Mouse (Mus musculus): ENCODE measurements around the gene Glipr1. TPM values are rescaled to one million over a fixed set of nuclear protein-coding genes. Genes with fewer than 3 reads are reported as not detected.
A peak's percentile ranks its signal among the peaks of the same experiment; 100 is the strongest.

The Glipr1 gene
- polyA plus RNA-seq, 1 experiment from 2014 or later: 1.6 TPM

- Histone ChIP-seq H3K9me3 (no peaks in the 10 kb centered on the region), H3K27ac (0 out of 2 replicates have a peak overlapping the region, but pooled peaks have one; percentile 47), H3K4me1 (peaks cover 6% of the 10 kb centered on the region), H3K27me3 (ENCODE audit: insufficient read depth, poor library complexity, severe bottlenecking) (no peaks in the 10 kb centered on the region), H3K4me3 (no peak overlapping the region), H3K36me3 (no peaks in the 10 kb centered on the region)
- no peak for DNase-seq (ENCODE audit: low spot score)
- 51% methylated on average over 10 of the region's 10 CpGs for WGBS
These were observed 45.0 kb downstream of the Glipr1 start for GRCm38 (mm10) chr10:111957271-111958045.

DNA sequence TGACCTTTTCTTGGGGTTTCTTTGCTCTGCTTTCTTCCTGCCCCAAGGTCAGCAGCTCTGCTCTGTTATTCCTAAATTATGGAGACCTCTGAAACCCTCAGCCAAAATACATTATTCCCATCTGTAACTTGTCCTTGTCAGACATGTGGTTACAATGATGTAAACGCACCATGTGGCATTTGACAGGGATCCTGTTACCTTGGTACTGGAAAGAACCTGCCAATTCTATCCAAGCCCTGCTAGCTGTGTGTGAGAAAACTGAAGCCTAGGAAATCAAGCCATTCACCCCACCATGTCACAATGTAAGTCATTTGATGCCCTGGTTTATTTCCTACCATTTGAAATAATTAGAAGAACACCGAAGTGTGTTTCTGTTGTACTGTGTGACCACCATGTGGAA lies 46.6 kb downstream of the Glipr1 start:
- Histone ChIP-seq H3K4me1 (peaks cover 6% of the 10 kb centered on the region), H3K27ac (no peak overlapping the region), H3K36me3 (no peaks in the 10 kb centered on the region), H3K4me3 (no peak overlapping the region), H3K9me3 (no peaks in the 10 kb centered on the region), H3K27me3 (ENCODE audit: insufficient read depth, poor library complexity, severe bottlenecking) (no peaks in the 10 kb centered on the region)
- peak; percentile 24 for DNase-seq (ENCODE audit: low spot score)
- WGBS: 84% methylated on average over 2 of the region's 2 CpGs

GRCm38 (mm10) chr10:111949008-111949407 lies 53.4 kb downstream of the Glipr1 start:
- H3K9me3 ChIP-seq: no peaks in the 10 kb centered on the region
- no peak overlapping the region for H3K27ac ChIP-seq
- H3K36me3 ChIP-seq: no peaks in the 10 kb centered on the region
- no peak overlapping the region for H3K4me3 ChIP-seq
- H3K4me1 ChIP-seq: no peaks in the 10 kb centered on the region
- WGBS: 70% methylated on average over 4 of the region's 4 CpGs
- no peaks in the 10 kb centered on the region for H3K27me3 ChIP-seq (ENCODE audit: insufficient read depth, poor library complexity, severe bottlenecking)
- no peak for DNase-seq (ENCODE audit: low spot score)

DNA sequence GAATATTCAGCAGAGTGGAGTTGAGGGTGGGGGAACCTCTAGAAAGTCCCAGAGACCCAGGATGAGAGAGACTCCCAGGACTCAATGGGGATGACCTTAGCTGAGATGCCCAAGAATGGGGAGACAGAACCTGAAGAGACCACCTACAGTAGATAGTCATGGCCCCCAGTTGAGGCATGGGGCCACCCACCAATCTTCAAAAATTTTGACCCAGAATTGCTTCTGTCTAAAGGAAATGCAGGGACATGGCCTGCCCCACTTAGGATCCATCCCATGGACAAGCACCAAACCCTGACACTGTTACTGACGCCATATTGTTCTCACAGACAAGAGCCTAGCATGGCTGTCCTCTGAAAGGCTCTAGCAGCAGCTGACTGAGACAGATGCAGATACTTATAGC lies 54.4 kb downstream of the Glipr1 start:
- Histone ChIP-seq H3K27me3 (ENCODE audit: insufficient read depth, poor library complexity, severe bottlenecking) (no peaks in the 10 kb centered on the region), H3K4me3 (no peak overlapping the region), H3K4me1 (no peaks in the 10 kb centered on the region), H3K9me3 (no peaks in the 10 kb centered on the region), H3K36me3 (no peaks in the 10 kb centered on the region), H3K27ac (no peak overlapping the region)
- DNase-seq (ENCODE audit: low spot score): no peak
- WGBS: 93% methylated on average over 1 of the region's 1 CpGs

DNA sequence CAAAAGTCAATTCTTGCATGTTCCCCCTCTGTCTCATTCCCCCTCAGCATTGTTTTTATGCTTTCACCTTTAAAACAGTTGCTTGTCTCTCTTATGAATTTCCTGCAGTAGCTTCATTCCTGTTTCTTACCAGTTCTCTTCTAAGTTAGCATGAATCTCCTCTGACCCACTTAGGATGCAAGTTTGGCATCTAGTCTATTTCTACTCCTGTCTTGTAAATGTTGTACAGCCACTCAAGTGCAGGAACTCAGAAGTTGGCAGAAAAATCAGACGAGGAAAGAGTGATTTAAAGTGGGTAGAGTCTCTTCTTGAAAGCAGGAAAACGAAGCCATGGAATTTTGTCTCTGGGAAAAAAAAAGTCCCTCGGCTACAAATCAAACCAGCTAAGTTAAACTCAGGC lies 56.9 kb downstream of the Glipr1 start:
- Histone ChIP-seq H3K4me1 (no peaks in the 10 kb centered on the region), H3K9me3 (no peaks in the 10 kb centered on the region)

DNA sequence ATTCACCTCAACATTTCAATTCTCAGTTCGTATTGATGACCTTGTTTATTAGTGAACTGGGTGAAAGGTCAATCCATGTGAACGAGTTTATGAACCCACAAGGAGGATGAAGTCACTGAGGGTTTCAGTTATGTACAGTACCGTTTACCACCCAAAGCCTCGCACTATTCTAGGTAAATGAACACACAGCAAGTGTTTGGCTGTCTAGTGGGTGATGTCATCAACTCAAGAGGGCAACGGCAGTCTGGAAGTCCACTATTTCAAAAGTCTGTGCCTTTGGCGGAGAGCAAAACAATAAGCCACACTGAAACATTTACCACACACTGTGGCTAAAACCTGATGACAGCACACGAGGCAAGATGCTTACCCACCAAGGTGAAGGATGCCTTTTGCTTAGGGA lies 59.4 kb downstream of the Glipr1 start:
- WGBS: 73% methylated on average over 7 of the region's 7 CpGs

More for the DNA sequence above, 56.9 kb downstream of the Glipr1 start:
- no peak for DNase-seq (ENCODE audit: low spot score)
- Histone ChIP-seq H3K27ac (no peak overlapping the region), H3K36me3 (no peaks in the 10 kb centered on the region), H3K27me3 (ENCODE audit: insufficient read depth, poor library complexity, severe bottlenecking) (no peaks in the 10 kb centered on the region), H3K4me3 (no peak overlapping the region)
- WGBS: 64% methylated on average over 3 of the region's 3 CpGs

GRCm38 (mm10) chr10:111937146-111937534 lies 65.3 kb downstream of the Glipr1 start:
- Histone ChIP-seq H3K4me3 (no peak overlapping the region), H3K9me3 (no peaks in the 10 kb centered on the region), H3K27me3 (ENCODE audit: insufficient read depth, poor library complexity, severe bottlenecking) (no peaks in the 10 kb centered on the region), H3K4me1 (peaks cover 28% of the 10 kb centered on the region), H3K36me3 (no peaks in the 10 kb centered on the region), H3K27ac (0 out of 2 replicates have a peak overlapping the region, but pooled peaks have one; percentile 25)
- DNase-seq (ENCODE audit: low spot score): peak; percentile 6
- WGBS: 60% methylated on average over 5 of the region's 5 CpGs

More for the DNA sequence above, 59.4 kb downstream of the Glipr1 start:
- Histone ChIP-seq H3K9me3 (no peaks in the 10 kb centered on the region), H3K4me3 (no peak overlapping the region), H3K4me1 (no peaks in the 10 kb centered on the region), H3K27ac (no peak overlapping the region), H3K27me3 (ENCODE audit: insufficient read depth, poor library complexity, severe bottlenecking) (no peaks in the 10 kb centered on the region), H3K36me3 (no peaks in the 10 kb centered on the region)
- peak; percentile 28 for DNase-seq (ENCODE audit: low spot score)

- Histone ChIP-seq H3K4me3 (0 out of 2 replicates have a peak overlapping the region, but pooled peaks have one; percentile 16), H3K27me3 (ENCODE audit: insufficient read depth, poor library complexity, severe bottlenecking) (no peaks in the 10 kb centered on the region), H3K27ac (peak overlapping the region; percentile 25; the same call in 1 of the 2 replicates), H3K9me3 (no peaks in the 10 kb centered on the region), H3K36me3 (no peaks in the 10 kb centered on the region), H3K4me1 (peaks cover 29% of the 10 kb centered on the region)
- WGBS: 17% methylated on average over 13 of the region's 13 CpGs
- peak; percentile 70 for DNase-seq (ENCODE audit: low spot score)
These were observed 65.8 kb downstream of the Glipr1 start for GRCm38 (mm10) chr10:111936491-111937145.

GRCm38 (mm10) chr10:111936021-111936420 lies 66.4 kb downstream of the Glipr1 start:
- Histone ChIP-seq H3K4me1 (peaks cover 29% of the 10 kb centered on the region), H3K27me3 (ENCODE audit: insufficient read depth, poor library complexity, severe bottlenecking) (no peaks in the 10 kb centered on the region), H3K27ac (0 out of 2 replicates have a peak overlapping the region, but pooled peaks have one; percentile 25), H3K9me3 (no peaks in the 10 kb centered on the region), H3K4me3 (no peak overlapping the region), H3K36me3 (no peaks in the 10 kb centered on the region)
- WGBS: 80% methylated on average over 4 of the region's 4 CpGs
- DNase-seq (ENCODE audit: low spot score): no peak

Other genes starting within 250 kb of the Glipr1 start
- 34.9 and 41.0 TPM in 2 replicates for gene Krr1, start 30.0 kb downstream of the Glipr1 start, polyA plus RNA-seq (2016; fragmentation: Nextera tagmentation; extraction: Ambion mirVana)
- not detected in 2 replicates for gene Glipr1l1, start 57.6 kb upstream of the Glipr1 start, polyA plus RNA-seq (2016; fragmentation: Nextera tagmentation; extraction: Ambion mirVana)
- gene Glipr1l2, start 80.7 kb upstream of the Glipr1 start, polyA plus RNA-seq (2016; fragmentation: Nextera tagmentation; extraction: Ambion mirVana): not detected in 2 replicates
- not detected in 2 replicates for gene Glipr1l3, start 157.7 kb upstream of the Glipr1 start, polyA plus RNA-seq (2016; fragmentation: Nextera tagmentation; extraction: Ambion mirVana)
- 0.21 and 0.23 TPM in 2 replicates for gene Caps2, start 161.0 kb upstream of the Glipr1 start, polyA plus RNA-seq (2016; fragmentation: Nextera tagmentation; extraction: Ambion mirVana)

Data from heart, embryonic 10.5 days (tissue).